Mouse (Mus musculus) mouse embryonic stem cell (cell line): Measurements from ENCODE around the gene Sox4.

Source experiments
- in situ Hi-C, 2 experiments: fragments of 300-500 bp; cut with MboI; formaldehyde crosslinking; loops; 1 replicate in 1 of 2; 3 replicates in 1 of 2; pipeline ENCODE4 v1.14.3; 2019 to 2020; ENCODE audit warnings: low sequenced_read_pairs in 2 of 2, low pct_unique_long_range_greater_than_20kb in 1 of 2, mixed read lengths in 1 of 2; ENCODE audit not compliant: unreplicated experiment in 1 of 2

The Sox4 gene

DNA sequence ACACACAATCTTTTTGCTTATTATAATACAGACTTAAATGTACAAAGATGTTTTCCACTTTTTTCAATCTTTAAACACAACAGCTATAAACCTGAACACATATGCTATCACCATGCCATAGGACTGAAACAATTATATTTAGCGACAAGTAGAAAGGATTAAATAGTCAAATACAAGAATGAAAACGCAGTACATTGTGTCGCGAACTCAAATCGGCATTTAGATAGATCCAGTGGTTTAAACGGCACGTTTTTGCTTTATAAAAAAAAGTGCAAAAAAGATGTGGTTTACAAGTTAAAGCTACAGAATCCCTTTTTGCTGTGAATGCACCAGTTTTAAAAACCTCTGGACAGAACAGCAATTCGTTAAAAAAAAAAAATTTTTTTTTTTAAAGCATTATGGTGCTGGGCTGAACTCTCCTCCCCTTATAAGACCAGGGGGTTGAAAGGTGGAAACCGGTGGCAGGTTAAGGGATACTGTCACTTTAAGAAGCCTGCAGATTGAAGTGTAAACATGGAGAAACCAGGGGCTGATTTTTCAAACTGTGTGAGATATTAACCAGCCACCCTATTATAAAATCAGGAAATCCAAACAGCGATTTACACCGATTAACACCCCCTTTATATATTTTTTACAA is 4.1 kb downstream of the Sox4 start:
- in situ Hi-C loops, result no loop called here

DNA sequence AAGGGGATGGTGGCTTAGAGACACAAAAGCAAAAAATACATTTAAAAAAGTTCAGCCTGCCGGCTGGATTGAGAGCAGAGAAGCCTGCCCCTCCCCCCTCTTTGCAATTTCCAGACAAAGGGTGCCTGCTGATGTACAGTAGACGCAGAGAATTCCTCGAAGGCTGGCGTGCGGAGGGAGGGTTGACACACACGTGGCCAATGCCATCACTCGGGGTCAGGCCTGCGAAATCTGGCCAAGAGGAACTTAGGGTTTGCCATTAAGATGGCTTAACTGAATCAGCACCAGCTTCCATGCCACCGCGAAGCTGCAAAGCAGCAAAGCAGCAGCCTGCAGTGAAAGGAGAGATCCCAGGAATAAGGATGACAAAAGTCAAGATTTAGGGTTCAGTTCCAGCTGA is 5.0 kb downstream of the Sox4 start:
- in situ Hi-C loops, result no loop called here

DNA sequence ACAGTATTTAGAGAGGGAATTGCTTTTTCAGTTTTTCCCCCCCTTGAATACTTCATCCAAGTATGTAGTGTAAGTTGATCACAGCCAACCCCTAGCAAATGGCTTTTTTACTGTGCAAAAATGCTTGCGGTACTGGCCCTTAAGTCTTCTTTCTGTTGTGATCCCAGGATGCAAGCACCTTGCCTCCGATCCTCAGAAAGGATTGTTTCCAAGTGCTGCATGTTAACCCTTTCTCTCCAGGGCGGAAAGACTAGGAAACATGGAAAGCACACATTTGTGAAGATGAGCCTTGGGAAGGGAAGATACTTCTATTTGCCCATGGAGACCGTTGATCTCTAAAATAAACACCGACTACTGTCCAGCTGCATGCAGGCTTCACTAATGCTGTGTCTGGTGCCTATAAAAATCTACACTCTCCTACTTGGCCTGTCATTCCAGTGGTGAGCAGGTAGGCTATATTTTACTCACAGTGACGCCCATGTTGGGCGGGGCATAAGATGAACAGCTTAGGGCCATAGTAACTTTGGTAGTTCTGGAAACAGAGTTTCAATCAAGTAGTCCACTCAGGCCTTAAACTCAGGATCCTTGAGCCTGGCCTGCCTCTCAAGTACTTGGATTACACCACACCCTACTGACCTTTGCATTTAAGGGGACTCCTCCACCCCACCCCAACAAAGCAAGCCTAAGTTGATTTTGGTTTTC is 5.6 kb downstream of the Sox4 start:
- in situ Hi-C loops, result no loop called here

DNA sequence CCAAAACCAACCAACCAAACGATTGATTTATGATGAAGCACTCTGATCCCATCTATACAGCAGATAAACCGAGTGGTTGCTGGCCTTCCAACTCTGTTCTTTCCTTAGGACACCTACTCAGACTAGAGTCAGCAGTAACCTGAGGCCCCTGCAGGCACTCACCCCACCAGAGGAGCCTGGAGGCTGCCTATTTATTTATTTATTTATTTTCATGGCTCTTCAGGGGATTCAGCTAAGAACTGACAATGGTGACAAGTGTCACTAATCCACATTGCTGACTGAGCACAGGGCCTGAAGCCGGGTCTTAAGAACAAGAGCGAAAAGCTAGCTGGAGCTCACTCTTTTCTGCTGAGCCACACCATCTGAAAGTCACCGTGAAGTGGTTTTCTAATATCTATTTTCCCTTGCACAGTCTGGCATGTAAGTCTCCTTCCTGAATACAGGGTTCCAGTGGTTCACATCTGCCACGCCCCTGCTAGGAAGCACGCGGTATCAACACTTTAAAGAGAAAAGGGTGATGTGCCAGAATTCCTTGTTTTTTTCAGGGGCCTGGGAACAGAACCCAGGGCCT is 6.9 kb downstream of the Sox4 start:
- in situ Hi-C loops, result no loop called here

DNA sequence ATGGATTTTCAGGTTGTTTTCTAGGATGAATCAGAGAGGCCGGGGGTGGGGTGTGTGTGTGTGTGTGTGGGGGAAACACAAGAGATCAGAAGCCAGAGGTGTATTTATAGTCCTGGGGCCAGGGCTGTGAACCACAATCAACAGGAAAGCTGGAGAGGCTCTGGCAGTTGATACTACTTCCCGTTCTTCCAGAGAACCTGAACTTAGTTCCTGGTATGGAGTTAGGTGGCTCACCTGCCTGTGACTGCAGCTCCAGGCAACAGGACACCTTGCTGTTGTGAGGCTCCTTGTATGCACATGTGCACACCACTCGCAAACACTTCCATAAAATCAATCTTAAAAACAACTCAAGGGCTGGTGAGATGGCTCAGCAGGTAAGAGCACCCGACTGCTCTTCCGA is 7.8 kb downstream of the Sox4 start:
- in situ Hi-C loops, result no loop called here

DNA sequence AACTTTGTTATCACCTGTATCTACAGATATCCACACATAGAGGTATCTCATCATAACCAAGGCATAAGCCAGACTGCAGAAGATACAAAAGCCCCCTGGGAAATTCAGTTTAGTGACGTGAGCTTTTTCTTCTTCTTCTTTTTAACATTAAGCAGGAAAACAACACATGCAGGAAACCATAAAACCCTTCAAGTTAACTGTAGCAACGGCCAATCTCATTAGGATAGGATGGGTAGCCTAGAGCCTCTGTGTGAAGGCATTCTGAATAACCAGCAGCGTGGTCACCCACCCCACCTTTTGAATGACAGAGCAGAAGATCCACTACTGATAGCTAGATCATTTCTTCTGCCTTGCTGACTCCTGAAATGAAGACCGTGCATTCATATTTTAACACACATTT is 10.6 kb downstream of the Sox4 start:
- in situ Hi-C loops, result no loop called here

DNA sequence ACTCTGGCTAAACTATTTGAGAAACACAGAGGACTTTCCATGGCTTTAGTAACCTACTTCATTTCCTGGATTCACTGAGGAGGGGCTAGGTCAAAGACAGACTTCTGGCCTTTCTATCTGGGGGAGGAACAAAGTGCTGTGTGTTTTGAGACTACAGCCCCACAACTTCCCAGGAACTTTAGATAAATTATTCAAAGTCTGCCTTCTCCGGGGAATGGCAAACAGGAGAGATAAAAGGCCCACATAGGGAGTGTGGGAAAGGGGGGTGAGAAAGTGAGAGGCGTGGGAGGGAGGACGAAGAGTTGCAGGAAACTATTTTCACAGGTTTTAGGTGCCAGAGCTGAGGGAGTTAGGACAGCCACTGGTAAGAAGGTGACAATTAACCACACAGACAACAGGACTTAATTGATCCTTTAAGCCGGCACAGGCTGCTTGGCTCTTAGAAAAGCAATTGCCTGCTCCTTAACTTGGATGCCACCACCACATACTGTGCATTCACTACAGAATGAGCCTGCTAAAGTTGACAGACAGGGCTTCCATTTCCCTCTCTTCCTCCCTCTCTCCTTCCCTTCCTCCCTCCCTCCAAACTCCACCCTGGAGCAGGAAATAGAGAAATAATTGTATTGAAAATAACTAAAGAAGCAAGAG is 11.4 kb downstream of the Sox4 start:
- in situ Hi-C loops, result no loop called here

DNA sequence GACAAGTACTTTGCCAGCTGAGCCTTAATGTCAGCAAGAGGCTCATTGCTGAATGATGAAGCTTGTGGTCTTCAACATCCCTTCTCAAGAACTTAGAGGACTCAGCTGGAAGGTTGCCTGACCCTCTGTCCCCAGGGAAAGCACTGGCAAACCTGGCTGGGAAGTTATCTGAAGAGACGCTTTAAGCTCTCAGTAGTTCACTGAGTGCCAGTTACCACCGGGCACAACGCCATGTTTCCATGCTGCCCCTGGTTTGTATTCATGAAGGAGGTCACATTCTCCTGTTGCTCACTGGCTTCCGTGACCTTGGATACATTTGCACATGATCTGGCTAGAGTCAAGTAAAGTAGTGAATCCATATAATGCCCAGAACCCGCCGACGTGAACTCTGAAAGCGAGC is 20.1 kb downstream of the Sox4 start:
- in situ Hi-C loops, result no loop called here

DNA sequence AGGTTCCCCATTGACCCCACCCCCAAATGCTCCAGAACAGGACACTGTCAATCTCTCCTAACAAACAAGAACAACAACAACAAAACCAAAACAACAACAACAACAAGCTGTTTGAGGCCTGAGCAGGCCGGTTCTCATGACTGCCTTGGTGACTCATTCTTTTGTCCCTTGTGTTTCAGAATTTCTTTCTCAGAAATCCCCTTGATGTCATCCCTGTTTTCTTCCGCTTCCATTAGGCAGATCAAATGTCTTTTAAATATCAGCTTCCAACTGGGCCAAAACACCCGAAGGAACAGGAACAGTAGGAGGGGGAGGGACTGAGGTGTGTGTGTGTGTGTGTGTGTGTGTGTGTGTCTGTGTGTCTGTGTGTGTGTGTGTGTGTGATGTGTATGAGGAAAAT is 21.7 kb downstream of the Sox4 start:
- in situ Hi-C loops, result no loop called here

DNA sequence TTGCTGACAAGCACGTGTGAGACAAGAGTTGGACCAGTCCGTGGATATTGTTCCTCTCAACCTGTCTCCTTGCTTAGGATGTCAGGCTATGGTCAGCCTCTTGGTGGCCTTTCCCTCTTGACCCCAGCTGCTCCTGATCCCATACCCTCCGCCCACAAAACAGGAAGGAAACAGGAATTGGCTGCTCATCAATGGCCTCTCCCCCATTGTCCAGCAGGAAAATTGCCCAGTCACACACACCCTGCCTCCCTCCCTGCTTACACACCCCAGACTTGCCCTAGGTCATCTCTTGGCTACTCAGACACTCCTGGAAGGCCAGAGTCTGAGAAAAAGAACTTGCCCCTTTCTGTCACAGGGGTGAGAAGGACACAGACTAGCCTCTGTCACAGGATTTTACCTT is 22.2 kb downstream of the Sox4 start:
- in situ Hi-C loops, result no loop called here

DNA sequence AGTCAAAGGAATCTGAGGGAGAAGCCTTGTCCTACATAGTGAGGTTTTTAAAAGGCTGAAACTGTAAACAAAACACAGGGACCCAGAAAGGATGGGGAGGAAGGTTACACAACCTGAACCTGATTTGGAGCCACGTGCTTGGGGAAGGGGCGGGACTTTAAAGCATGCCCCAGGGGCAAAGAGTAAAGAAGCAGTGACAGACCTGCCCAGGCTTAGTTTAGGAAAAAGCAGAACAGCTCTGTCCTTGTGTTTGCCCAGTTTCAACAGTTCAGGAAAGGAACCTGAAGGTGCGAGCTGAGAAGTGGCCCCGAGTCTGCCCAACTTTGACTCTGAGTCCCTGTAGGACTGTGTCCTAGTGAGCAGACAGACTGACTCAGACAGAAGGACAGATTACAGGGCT is 23.1 kb downstream of the Sox4 start:
- in situ Hi-C loops, result no loop called here

DNA sequence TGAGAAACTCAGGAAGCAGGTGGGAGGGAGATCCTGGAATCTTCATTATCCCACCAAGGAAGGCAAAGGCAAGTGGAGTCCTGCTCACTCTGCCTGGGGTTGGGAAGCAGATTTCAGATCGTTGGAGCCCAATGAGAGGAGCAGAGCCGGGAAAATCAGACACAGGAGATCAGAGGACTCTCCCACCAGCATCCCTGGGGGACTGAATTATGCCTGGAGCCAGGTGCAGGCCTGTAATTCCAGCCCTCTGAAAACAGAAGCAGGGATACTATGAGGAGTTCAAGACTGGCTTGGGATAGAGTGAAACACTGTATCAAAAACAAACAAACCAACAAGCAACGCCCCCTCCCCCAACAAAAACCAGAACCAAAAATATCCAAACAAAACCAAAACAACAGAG is 23.6 kb downstream of the Sox4 start:
- in situ Hi-C loops, result no loop called here

DNA sequence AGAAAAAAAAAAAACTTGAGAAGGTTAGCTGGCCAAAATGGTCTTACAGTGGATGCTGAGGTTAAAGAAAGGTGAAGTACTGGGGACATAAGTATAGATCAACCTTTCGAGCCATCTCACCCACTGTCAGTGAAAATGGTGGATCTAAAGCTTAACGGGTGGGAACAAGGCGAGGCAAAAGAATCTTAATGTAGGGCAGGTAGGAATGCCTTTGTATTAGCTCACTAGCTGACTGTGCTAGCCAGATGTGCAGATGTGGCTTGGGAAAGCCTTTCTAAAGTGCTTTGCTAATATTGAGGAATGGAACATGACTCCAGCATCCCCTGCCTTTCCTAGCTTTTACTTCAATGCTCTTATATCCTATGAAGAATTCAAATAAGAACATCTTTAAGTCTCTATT is 30.4 kb downstream of the Sox4 start:
- in situ Hi-C loops, result no loop called here

DNA sequence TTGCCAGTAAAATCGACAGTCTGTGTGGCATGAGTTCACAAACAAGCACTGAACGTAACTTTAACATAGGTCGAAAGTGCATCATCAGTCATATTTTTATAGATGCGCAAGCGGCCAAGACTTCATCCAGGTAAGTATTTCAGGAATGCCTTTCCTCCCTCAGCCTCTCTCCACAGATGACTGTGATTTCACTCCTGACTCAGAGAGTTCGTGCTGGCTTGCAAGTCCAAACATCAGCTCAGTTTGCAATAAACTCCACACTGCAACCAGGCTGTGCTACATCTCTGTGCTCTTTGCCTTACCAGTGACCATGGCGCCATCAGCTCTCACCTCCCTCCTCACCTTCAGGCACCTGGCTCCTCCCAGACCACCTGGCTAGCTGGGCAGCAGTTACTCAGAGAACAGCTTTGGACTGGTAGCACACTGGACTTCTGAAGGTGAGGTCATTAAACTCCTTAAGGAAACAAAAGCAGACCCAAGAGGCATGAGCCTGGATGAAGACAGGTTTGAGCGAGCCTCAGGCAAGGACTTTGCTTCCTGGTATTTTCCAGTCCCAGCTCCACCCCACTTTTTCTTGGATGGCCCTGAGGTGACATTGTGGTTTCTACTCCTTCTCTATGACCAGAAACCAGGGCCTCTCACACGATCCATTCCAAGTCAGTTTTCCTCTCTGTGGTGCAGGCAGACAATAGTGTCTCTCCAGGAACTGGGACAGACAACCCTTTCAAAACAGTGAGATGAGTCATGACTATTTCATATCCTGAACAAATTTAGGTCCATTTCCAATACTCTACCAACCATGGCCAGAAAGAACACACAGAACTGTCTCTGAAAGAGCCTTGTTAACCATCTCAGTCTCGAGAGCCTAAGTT is 35.9 kb downstream of the Sox4 start:
- in situ Hi-C loops, result no loop called here

DNA sequence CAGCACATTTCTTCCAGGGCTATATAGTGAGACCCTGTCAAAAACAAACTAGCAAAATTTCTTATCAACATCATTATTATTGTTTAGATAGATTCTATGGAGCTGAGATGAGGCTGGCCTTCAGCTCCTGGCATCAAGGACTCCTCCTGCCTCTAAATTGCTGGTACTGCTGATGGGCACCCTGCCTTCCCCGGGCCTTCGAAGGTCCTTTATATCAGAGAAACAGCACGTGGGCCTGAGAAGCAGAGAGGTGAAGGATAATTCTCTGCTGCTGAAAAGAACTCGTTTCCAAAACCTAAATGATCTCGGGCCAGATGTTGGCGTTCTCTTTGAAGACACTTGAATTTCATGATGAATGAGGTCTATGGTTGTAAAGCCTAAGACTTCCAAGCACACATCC is 39.9 kb downstream of the Sox4 start:
- in situ Hi-C loops, result no loop called here

DNA sequence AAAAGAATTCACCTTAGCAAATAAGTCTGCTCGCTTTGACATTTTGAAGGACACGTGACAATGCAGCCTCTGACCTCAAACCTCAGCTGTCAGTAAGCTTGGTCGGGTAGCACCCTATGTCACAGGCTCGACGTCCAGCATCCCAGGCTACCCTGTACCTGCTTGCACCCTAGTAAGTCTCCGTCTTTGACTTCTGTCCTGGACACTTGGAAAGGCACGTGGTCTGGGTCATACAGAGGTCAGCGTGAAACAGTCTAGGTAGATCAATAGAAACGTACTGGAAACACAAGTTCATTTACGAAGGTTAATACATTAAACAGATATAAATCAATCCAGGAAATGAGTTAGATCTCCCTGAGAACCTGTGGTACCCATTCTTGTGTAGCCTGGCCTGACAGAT is 46.5 kb downstream of the Sox4 start:
- in situ Hi-C loops, result no loop called here
